Mouse (Mus musculus) hindbrain, postnatal 0 days (tissue): ENCODE data around the gene Ifi203. TPM values are rescaled to one million over a fixed set of nuclear protein-coding genes. Genes with fewer than 3 reads are reported as not detected.
A peak's percentile ranks its signal among the peaks of the same experiment; 100 is the strongest.
"Not testable (repeated sequence)": the region's sequence is repeated elsewhere in the genome, so short reads cannot be mapped to it uniquely, and the experiment has no call there.

ENCODE experiments used
- ATAC-seq: fragments of 200-750 bp; cut with Nextera tagmentation; 2 replicates; pipeline ENCODE4 v1.8.0; 2017; ENCODE audit warnings: mild to moderate bottlenecking, moderate TSS enrichment, moderate library complexity
- DNase-seq: peaks from one replicate; pipeline ENCODE4 v3.0.0-alpha.2; 2015; ENCODE audit warnings: low spot score
- H3K27ac ChIP-seq: fragments of 300-500 bp; sonication (generic); 2 replicates; pipeline ENCODE4 v1.5.1; 2014; ENCODE audit warnings: mild to moderate bottlenecking
- H3K27me3 ChIP-seq: fragments of 300-500 bp; sonication (generic); 2 replicates; pipeline ENCODE4 v1.6.1; 2014; ENCODE audit warnings: low read length, mixed read lengths; ENCODE audit not compliant: insufficient read depth
- H3K36me3 ChIP-seq: fragments of 300-500 bp; sonication (generic); 2 replicates; pipeline ENCODE4 v1.6.1; 2014; ENCODE audit warnings: low read length, mixed read lengths; ENCODE audit not compliant: insufficient read depth
- H3K4me1 ChIP-seq: fragments of 300-500 bp; sonication (generic); 2 replicates; pipeline ENCODE4 v1.6.1; 2014; ENCODE audit warnings: antibody characterized with exemption, low read length, mixed read lengths; ENCODE audit not compliant: insufficient read depth
- H3K4me2 ChIP-seq: fragments of 300-500 bp; sonication (generic); 2 replicates; pipeline ENCODE4 v1.6.1; 2014; ENCODE audit warnings: low read depth, mild to moderate bottlenecking, low read length, moderate library complexity, mixed read lengths
- H3K4me3 ChIP-seq: fragments of 300-500 bp; sonication (generic); 2 replicates; pipeline ENCODE4 v1.5.1; 2014; ENCODE audit warnings: low read length
- H3K9ac ChIP-seq: fragments of 300-500 bp; sonication (generic); replicated peaks from 2 replicates; pipeline ENCODE4 v1.6.1; 2014; ENCODE audit warnings: mild to moderate bottlenecking, low read length, moderate library complexity, mixed read lengths
- H3K9me3 ChIP-seq: fragments of 300-500 bp; sonication (generic); 2 replicates; pipeline ENCODE4 v1.6.1; 2016; ENCODE audit warnings: low read length, mixed read lengths
- CTCF ChIP-seq: IDR thresholded peaks from 2 replicates; pipeline ENCODE4 v1.5.1; 2016; ENCODE audit warnings: antibody characterized with exemption, control low read depth, low read depth
- WGBS: fragments of 180-500 bp; shearing (Covaris S2); extraction: QIAGEN DNeasy Blood & Tissue Kit; methylation state at CpG from one replicate; pipeline ENCODE4 v1.1.7; 2014; 5-methylcytosine and 5-hydroxymethylcytosine counted together
- polyA plus RNA-seq: library from polyadenylated mRNA; unstranded; fragments of >200 nt; fragmentation: Nextera tagmentation; extraction: Ambion mirVana; gene quantifications from 2 replicates; pipeline ENCODE4 v1.2.1, GENCODE M21; 2015
- total RNA-seq: library from RNA; depleted of rRNA; stranded (reverse); fragments of >200 nt; gene quantifications from 2 replicates; pipeline ENCODE4 v1.2.3, GENCODE M21; 2014; rRNA removed

The Ifi203 gene
- total RNA-seq (1.4 and 1.6 TPM in 2 replicates), polyA plus RNA-seq (2.3 and 2.6 TPM in 2 replicates)

- H3K27ac ChIP-seq, H3K9me3 ChIP-seq, DNase-seq, H3K36me3 ChIP-seq, ATAC-seq, H3K27me3 ChIP-seq, H3K4me1 ChIP-seq, H3K9ac ChIP-seq, H3K4me2 ChIP-seq, H3K4me3 ChIP-seq: not testable (repeated sequence)
- WGBS = 62% methylated on average over 3 of the region's 3 CpGs
Measured at GRCm38 (mm10) chr1:173941924-173942779, at the start of gene Ifi203, which contains the start of gene Mndal. Gene Ifi203 (minus strand): TSS chr1:173942672. Gene Mndal (minus strand): TSS chr1:173942491.

- H3K27me3 ChIP-seq, DNase-seq, H3K9ac ChIP-seq, H3K4me1 ChIP-seq, H3K4me3 ChIP-seq, H3K27ac ChIP-seq, H3K9me3 ChIP-seq, H3K4me2 ChIP-seq, ATAC-seq, H3K36me3 ChIP-seq: not testable (repeated sequence)
- WGBS = 82% methylated on average over 6 of the region's 6 CpGs
Measured at GRCm38 (mm10) chr1:173982694-173983305, 40.3 kb upstream of the Ifi203 start, which contains the start of gene Ifi202b. Gene Ifi202b (minus strand): TSS chr1:173982744.

DNA sequence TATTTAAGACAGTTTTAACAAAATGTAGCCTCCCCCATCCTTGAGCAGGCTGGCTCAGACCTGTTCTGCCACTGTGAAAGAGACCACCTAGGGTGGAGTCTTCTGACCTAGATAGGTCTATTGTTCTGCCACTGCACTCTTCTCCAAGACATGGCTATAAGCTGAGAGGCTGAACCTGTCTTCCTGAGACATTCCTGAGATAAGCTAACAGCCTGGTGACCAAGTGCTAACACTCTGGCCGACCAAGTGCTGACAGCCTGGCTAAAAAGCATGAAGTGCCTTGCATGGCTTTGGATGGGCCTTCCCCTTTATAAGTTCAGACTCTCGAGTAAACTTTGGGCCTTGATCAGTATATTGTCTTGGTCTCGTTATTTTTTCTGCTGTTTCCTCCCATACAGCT, 38.6 kb upstream of the Ifi203 start:
- ATAC-seq, H3K27me3 ChIP-seq, H3K9me3 ChIP-seq, H3K9ac ChIP-seq, DNase-seq, H3K4me2 ChIP-seq, H3K27ac ChIP-seq, H3K4me3 ChIP-seq, H3K4me1 ChIP-seq, H3K36me3 ChIP-seq: not testable (repeated sequence)
- 52% methylated on average over 3 of the region's 3 CpGs for WGBS

- Histone ChIP-seq H3K27me3 (no peaks in the 10 kb centered on the region), H3K9ac (no peak overlapping the region), H3K27ac (no peak overlapping the region), H3K36me3 (no peaks in the 10 kb centered on the region), H3K4me3 (no peak overlapping the region), H3K4me2 (no peak overlapping the region), H3K9me3 (no peaks in the 10 kb centered on the region), H3K4me1 (no peaks in the 10 kb centered on the region)
- no peak for TF ChIP-seq CTCF
- ATAC-seq (no peak), DNase-seq (no peak)
Measured at GRCm38 (mm10) chr1:173977622-173978021, 35.1 kb upstream of the Ifi203 start.

GRCm38 (mm10) chr1:173973111-173973510, 30.6 kb upstream of the Ifi203 start:
- TF ChIP-seq CTCF = no peak
- DNase-seq = peak; percentile 3

GRCm38 (mm10) chr1:173961491-173961890, 19.0 kb upstream of the Ifi203 start:
- not testable (repeated sequence) for H3K4me3 ChIP-seq, DNase-seq, H3K36me3 ChIP-seq, H3K9ac ChIP-seq, H3K9me3 ChIP-seq, ATAC-seq, H3K4me1 ChIP-seq, H3K27me3 ChIP-seq, H3K4me2 ChIP-seq, H3K27ac ChIP-seq
- WGBS = 93% methylated on average over 1 of the region's 1 CpGs

More at GRCm38 (mm10) chr1:173973111-173973510, 30.6 kb upstream of the Ifi203 start:
- no peak overlapping the region for H3K27ac ChIP-seq
- H3K4me3 ChIP-seq = no peak overlapping the region
- no peaks in the 10 kb centered on the region for H3K36me3 ChIP-seq
- H3K9ac ChIP-seq = no peak overlapping the region
- ATAC-seq = no peak
- H3K4me1 ChIP-seq = no peaks in the 10 kb centered on the region
- no peaks in the 10 kb centered on the region for H3K27me3 ChIP-seq
- no peak overlapping the region for H3K4me2 ChIP-seq
- H3K9me3 ChIP-seq = no peaks in the 10 kb centered on the region

DNA sequence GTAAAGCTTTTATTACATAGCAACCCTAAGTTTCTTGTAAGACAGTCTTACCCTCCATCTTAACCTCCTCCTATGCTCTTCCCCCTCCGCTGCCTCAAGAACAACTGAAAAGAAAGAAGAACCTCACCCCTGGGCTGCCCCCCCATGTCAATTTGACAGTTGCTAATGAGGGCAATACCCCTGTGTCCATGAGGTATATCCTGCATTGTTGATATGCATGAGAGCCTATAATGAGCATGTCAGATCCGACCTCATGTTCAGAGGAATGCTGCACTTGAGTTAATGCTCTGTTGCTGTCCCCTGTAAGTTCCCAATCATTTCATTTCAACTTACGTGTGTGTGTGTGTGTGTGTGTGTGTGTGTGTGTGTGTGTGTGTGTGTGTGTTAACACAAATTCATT, 17.5 kb upstream of the Ifi203 start:
- H3K9me3 ChIP-seq, H3K27ac ChIP-seq, H3K4me1 ChIP-seq, H3K4me3 ChIP-seq, ATAC-seq, H3K36me3 ChIP-seq, DNase-seq, H3K9ac ChIP-seq, H3K4me2 ChIP-seq, H3K27me3 ChIP-seq: not testable (repeated sequence)
- 41% methylated on average over 3 of the region's 3 CpGs for WGBS

DNA sequence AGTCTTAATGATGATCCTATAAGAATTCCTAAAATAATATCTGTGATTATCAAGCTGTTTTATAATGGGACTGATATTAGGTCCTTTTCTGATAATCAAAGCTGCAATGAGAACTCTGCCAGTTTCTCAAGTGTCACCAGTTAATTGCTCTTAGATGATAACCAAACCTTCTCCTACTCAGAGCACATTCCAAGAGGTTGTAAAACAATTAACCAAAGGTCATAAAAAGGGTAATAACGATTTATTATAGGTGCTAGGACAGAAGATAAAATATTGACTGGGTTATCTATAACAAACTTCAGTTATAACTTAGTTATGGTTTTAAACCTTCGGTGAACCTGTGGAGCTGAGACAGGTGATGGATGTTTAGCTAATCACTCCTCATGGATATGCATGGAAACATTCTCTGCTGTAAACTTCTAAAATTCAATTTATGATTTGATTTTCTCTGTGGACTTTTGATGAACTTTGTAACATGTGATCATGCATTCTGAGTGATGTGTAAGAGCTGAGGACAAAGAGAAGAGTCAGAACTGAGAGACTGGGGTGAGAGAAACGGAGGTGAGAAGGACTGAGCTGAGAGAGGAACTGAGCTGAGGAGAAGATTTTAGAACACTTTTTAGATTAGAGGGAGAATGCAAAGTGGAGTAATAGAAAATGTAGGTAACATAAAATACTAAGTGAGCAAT, 13.5 kb upstream of the Ifi203 start:
- not testable (repeated sequence) for H3K9me3 ChIP-seq, H3K9ac ChIP-seq, DNase-seq, H3K4me3 ChIP-seq, H3K27ac ChIP-seq, H3K27me3 ChIP-seq, H3K4me2 ChIP-seq, H3K4me1 ChIP-seq, ATAC-seq, H3K36me3 ChIP-seq
- 73% methylated on average over 3 of the region's 3 CpGs for WGBS
